Mouse (Mus musculus): Measurements from ENCODE around the gene Ccdc14.
A peak's percentile ranks its signal among the peaks of the same experiment; 100 is the strongest.
"Not testable (repeated sequence)": the region's sequence is repeated elsewhere in the genome, so short reads cannot be mapped to it uniquely, and the experiment has no call there.

The Ccdc14 gene

GRCm38 (mm10) chr16:34690334-34691144 lies at the start of gene Ccdc14:
Ccdc14 (plus strand) TSS chr16:34690616.
- DNase-seq: peak; percentile 84

GRCm38 (mm10) chr16:34643511-34644259 lies 46.7 kb upstream of the Ccdc14 start:
- DNase-seq: no peak

GRCm38 (mm10) chr16:34649621-34650020 lies 40.8 kb upstream of the Ccdc14 start, which contains the start of gene Ropn1:
Ropn1 (plus strand) TSS chr16:34649921.
- DNase-seq: no peak

DNA sequence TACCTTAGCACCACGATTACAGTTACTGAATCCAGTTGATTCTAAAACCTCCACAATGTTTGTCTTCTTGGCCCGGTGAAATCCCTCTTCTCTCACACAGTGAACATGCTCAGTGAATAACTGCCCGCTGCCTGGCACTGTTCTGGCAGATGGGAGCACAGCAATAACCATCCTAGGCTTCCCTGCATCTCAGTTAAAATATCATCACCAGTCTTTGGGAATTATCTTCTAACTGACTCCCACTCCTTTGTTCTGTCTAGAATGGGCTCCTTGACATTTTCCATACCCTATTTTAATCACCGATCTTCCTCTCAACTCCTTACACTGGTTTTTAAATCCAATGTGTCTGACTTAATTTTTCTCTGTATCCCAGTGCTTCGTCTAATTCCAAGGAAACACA lies 37.4 kb upstream of the Ccdc14 start:
- DNase-seq: no peak

GRCm38 (mm10) chr16:34657566-34657965 lies 32.9 kb upstream of the Ccdc14 start:
- not testable (repeated sequence) for DNase-seq

GRCm38 (mm10) chr16:34657983-34658382 lies 32.4 kb upstream of the Ccdc14 start:
- DNase-seq: no peak

DNA sequence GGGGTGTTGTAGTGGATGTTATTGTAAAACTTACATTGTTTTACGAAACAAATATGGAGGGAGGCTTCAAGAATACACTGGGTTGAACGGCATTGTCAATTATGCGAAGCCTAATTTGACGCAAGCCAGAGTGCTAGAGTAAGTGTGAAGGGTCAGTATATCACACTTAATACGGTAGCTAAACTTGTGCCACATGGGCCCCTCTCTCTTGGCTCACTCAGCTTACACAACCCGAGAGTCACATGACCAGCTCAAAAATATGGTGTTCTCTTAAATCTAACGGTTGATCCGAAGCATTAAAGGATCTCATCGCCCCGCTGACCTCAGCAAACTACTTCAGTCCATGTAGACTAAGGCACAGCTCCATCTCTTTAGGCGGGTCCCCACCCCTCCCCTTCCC lies 32.0 kb upstream of the Ccdc14 start:
- DNase-seq: no peak

DNA sequence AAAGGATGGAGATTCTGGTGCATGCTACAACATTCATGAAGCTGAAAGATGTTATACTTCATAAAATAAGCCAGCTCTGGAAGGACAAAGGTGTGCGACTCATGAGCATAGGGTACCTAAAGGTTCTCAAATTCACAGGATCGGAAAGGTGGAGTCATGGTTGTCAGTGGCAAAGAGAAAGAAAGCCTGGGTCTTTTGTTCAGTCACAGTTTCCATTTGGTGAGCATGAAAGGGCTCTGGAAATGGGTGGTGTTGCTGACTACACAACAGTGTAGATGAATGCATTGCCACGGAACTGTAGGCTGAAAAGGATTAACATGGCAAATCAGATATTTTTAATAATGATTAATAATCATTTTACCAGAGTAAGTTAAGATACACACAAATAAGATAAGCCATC lies 25.9 kb upstream of the Ccdc14 start:
- DNase-seq: no peak

- peak; percentile 66 for DNase-seq
These were observed 23.2 kb upstream of the Ccdc14 start for GRCm38 (mm10) chr16:34667031-34667726.

DNA sequence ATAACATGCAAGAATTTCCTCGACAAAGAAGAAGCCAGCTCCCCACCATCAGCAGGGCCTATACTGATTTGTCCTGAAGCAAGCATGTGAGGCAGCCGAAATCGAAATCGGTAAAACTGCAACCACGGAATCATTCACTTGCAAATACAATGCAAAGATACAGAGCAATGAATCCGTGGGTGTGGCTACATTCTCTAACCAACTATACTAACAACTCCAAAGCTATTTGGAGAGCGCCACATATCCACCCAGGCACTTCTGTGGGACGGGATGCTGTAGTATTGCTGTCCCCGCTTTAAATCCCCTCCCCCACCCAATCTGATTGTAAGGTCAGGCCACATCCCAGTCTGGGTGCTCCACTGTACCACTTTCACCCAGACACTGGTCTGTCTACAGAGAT lies 22.1 kb upstream of the Ccdc14 start:
- DNase-seq: no peak

DNA sequence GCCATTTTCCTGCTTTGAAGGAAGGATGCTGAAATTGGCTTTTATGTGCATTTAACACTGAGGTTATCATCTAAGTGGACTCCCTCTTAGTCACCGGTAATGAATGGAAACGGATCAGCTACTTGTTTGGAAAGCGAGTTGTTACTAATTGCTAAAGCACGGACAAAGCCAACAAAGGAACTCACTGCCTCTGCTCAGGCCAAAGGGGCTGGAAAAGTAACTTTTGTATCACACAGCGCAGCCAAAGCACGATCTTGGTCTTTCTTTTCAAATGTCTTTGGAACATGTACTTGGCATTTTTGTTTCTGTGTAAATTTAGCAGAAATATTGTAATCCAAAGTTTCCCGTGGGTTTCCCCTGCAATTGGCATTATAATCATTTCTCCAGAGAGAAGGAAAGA lies 18.4 kb upstream of the Ccdc14 start:
- no peak for DNase-seq

GRCm38 (mm10) chr16:34672822-34673221 lies 17.6 kb upstream of the Ccdc14 start:
- DNase-seq: no peak

DNA sequence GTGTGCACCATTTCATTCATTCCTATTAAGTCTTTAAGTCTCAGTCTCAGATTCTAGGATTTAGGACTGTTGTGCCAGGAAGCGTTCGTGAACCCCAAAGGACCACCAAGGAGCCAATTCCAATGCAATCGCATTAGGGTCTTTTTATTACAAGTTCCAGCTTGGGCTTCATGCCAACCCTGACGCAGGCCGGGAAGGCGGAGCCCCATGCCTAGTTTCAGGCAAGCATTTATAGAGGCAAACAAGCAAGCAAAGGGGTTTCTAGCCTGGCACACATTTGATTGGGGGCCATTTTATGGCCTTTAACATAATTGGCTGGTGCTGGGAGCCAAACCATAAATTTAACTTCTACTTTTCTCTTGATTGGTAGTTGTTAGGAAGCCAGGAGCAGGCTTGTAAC lies 16.1 kb upstream of the Ccdc14 start:
- DNase-seq: no peak

GRCm38 (mm10) chr16:34681823-34682222 lies 8.6 kb upstream of the Ccdc14 start:
- no peak for DNase-seq

DNA sequence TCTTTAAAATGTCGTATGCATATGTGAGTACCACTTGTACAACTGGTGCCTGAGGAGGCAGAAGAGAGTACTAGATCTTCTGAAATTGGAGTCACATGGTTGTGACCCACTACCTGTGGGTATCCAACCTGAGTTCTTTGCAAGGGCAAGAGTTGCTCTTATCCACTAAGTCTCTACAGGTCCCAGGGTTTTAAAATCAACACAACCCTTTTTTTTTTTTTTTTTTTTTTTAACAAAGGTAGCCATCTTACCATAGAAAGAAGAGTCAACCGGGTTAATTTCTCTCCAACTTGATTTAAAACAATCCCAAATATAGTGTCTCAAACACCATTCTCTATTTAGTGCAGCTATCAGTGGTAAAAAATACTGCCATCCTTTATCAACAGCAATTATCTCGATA lies 537 bp upstream of the Ccdc14 start:
- no peak for DNase-seq

DNA sequence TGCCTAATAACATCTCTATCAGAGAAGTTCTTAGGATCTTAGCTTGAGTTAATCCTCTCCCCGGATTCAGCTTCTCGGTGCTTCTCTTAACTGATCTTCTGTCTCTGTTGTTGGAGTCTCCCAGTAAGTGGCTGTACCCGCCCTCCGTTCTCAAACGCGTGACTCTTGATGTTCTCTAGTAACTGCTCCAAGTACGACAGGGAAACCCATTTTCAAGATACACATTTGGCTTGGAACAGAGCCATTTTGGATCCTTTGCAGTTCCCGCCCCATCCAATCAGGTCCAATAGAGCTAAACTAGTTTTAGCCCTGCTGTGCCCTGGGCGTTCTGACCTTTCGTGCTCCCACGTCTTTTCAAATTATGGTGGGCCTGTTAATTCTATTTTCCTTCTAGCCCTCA lies 740 bp downstream of the Ccdc14 start:
- peak; percentile 25 for DNase-seq

DNA sequence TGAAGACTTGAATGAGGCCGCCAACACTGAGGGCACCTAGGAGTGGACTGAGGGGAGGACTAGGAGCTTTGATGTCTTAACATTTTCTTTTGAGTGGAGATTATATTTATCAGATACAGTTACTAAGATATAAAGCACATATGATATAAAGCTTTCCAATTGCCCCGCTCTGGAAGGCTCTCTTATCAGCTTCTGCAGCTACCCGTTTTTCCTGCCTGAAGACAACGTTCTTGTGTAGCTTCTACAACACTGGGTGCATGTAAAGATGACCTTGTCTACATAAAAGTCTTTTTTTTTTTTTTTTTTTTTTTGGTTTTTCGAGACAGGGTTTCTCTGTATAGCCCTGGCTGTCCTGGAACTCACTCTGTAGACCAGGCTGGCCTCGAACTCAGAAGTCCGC lies 4.1 kb downstream of the Ccdc14 start:
- no peak for DNase-seq

GRCm38 (mm10) chr16:34698721-34699120 lies 8.3 kb downstream of the Ccdc14 start:
- not testable (repeated sequence) for DNase-seq

DNA sequence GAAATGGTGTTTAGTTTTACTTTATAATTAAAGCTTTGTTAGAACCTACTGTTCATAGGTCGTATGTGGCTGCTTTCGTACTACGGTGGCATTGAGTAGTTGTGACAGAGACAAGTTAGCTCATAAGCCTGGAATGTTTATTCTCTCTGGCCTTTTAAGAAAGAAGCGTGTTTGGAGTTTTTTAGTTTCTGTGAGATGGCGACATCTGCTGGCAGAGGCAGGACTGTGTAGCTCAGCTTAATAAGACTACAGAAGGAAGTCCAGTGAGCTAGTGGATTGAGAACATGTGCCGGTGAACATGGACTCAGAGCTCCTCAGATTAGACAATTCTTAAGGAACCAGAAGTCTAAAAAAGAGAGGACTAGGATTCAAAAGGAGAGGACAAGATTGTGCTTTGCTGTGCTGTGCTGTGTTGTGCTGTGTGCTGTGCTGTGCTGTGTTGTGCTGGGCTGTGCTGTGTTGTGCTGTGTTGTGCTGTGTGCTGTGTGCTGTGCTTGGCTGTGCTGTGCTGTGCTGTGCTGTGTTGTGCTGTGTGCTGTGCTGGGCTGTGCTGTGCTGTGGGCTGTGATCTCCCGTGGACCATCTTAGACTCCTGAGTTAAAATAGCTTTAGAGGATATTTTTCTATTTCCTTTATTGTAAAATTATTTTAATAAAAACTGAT lies 9.9 kb downstream of the Ccdc14 start:
- DNase-seq: peak; percentile 34

DNA sequence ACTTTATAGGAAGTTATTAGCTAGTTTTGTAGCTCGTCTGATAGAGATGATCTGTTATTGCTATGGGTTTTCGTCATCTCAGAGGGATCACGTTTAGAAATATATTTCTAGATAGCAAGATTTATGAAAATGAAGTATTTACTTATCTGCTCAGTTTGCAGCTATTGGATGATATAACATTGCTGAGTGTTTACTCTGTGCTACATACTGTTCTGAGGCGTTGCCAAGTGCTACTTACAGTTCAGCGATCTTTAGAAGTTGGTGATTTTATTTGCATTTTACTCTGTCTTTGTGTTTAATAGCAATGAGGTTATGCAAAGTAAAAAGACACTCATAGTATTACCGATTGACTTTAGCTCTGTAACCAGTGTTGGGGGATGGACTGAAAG lies 10.4 kb downstream of the Ccdc14 start:
- no peak for DNase-seq

- DNase-seq: no peak
These were observed 15.6 kb downstream of the Ccdc14 start for GRCm38 (mm10) chr16:34706019-34706418.

DNA sequence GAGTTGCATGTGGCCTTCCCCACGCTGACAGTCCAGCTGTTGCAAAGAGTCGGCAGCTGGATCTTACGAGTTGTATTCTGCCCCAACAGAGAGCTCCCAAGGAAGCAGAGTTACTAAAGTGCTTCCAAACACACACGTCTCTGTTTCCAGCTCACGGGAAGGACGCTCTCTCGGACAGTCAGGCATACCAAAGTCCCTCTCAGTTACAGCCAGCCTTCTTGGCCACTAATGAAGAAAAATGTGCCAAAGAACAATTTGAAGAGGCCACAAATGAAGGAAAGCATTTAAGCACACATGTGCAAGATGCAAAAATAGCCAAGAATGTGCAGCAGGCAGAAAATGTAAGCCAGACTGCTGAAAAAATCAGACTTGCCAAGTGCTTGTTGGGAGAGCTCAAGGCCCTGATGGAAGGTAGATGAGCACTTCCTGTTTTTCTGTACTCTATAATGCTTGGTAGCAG lies 16.1 kb downstream of the Ccdc14 start:
- DNase-seq: no peak

GRCm38 (mm10) chr16:34711481-34711880 lies 21.1 kb downstream of the Ccdc14 start:
- DNase-seq: no peak
